Mouse (Mus musculus): ENCODE data around the gene Ptgs1. TPM values are rescaled to one million over a fixed set of nuclear protein-coding genes. Genes with fewer than 3 reads are reported as not detected.

The Ptgs1 gene
- polyA plus RNA-seq, 1 experiment from 2014 or later = 40.4 TPM

DNA sequence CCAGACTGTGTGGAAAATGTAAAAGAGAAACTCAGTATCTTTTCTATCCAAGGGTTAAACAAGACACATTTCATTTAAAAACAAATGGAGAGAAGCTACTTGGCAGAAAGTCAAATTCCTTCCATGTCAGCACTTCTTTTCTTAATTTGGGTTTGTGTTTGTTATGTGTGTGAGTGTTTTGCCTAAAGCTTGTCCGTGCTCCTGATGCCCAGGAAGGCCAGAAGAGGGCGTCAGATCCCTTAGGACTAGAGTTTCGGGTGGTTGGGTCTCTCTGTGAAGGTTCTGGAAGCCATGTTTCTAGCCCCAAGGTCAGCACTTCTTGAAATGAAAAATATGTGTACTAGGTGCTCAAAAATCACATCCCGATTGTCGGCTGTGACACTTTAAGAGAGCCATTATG is 15.8 kb upstream of the Ptgs1 start:
- DNase-seq (ENCODE audit: low read depth, low spot score) (no peak), ATAC-seq (no peak)
- POLR2A ChIA-PET = interaction anchor here (1.1 kb wide), 1 partner anchor 62 kb away, joined by 6 read pairs; no protein-coding TSS in a partner anchor
- CTCF ChIA-PET = interaction anchor here (0.7 to 3.9 kb wide), 24 partner anchors 8 to 231 kb away, joined by 3 to 42 read pairs (median 3); no protein-coding TSS in a partner anchor
- no peaks in the 10 kb centered on the region for H3K27me3 ChIP-seq
- peak; percentile 74 for TF ChIP-seq CTCF (IDR thresholded peaks at IDR 0.05)
- in situ Hi-C loops (cut with MboI; ENCODE audit: low pct_unique_long_range_greater_than_20kb) = loop anchor here (5.0 to 10.0 kb wide), 2 partner anchors 60 to 207 kb away; no protein-coding TSS in a partner anchor

- TF ChIP-seq CTCF (IDR thresholded peaks at IDR 0.05) = no peak
- POLR2A ChIA-PET = no interaction called here
- no peak for ATAC-seq
- no peaks in the 10 kb centered on the region for H3K27me3 ChIP-seq
- CTCF ChIA-PET = interaction anchor here (0.7 to 3.9 kb wide), 9 partner anchors 7 to 232 kb away, joined by 3 to 42 read pairs (median 5); no protein-coding TSS in a partner anchor
- in situ Hi-C loops (cut with MboI; ENCODE audit: low pct_unique_long_range_greater_than_20kb) = loop anchor here (10.0 kb wide), 1 partner anchor 60 kb away; no protein-coding TSS in a partner anchor
- DNase-seq (ENCODE audit: low read depth, low spot score) = no peak
Measured at GRCm38 (mm10) chr2:36215203-36215739, 15.0 kb upstream of the Ptgs1 start.

DNA sequence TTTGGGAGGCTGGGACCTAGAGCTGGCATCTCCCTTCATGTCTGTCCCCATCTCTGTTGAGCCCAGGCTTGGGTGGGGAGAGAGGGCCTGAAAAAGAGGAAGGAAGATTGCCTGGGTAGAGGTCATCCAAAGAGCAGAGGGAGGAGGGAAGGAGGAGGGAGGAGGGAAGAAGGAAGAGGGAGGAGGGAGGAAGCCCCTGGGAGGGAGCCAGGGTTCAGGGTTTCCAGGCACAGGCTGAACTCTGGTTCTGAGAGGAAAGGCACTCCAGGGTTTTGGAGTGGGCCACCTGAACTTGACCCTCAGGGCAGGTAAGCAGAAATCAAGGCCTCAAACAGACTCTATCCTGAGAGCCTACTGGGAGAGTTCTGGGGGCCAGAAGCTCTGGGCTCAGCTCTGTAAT is 13.7 kb upstream of the Ptgs1 start:
- in situ Hi-C loops (cut with MboI; ENCODE audit: low pct_unique_long_range_greater_than_20kb) = loop anchor here (10.0 kb wide), 1 partner anchor 58 kb away; no protein-coding TSS in a partner anchor
- no peak for DNase-seq (ENCODE audit: low read depth, low spot score)
- H3K27me3 ChIP-seq = no peaks in the 10 kb centered on the region
- POLR2A ChIA-PET = interaction anchor here (0.7 to 0.8 kb wide), 2 partner anchors 48 to 50 kb away, joined by 3 to 4 read pairs; no protein-coding TSS in a partner anchor
- CTCF ChIA-PET = interaction anchor here (0.6 to 3.9 kb wide), 7 partner anchors 16 to 233 kb away, joined by 3 to 42 read pairs (median 3); no protein-coding TSS in a partner anchor
- ATAC-seq = no peak
- TF ChIP-seq CTCF (IDR thresholded peaks at IDR 0.05) = no peak

- in situ Hi-C loops (cut with MboI; ENCODE audit: low pct_unique_long_range_greater_than_20kb) = loop anchor here (10.0 kb wide), 1 partner anchor 58 kb away; no protein-coding TSS in a partner anchor
- CTCF ChIA-PET = interaction anchor here (0.6 to 3.9 kb wide), 7 partner anchors 15 to 233 kb away, joined by 3 to 42 read pairs (median 3); no protein-coding TSS in a partner anchor
- no peaks in the 10 kb centered on the region for H3K27me3 ChIP-seq
- ATAC-seq = peak; percentile 32
- POLR2A ChIA-PET = interaction anchor here (0.7 to 0.8 kb wide), 2 partner anchors 48 to 49 kb away, joined by 3 to 4 read pairs; no protein-coding TSS in a partner anchor
- TF ChIP-seq CTCF (IDR thresholded peaks at IDR 0.05) = no peak
- no peak for DNase-seq (ENCODE audit: low read depth, low spot score)
Measured at GRCm38 (mm10) chr2:36216953-36217573, 13.2 kb upstream of the Ptgs1 start.

GRCm38 (mm10) chr2:36217692-36218233 is 12.5 kb upstream of the Ptgs1 start:
- in situ Hi-C loops (cut with MboI; ENCODE audit: low pct_unique_long_range_greater_than_20kb) = loop anchor here (10.0 kb wide), 1 partner anchor 57 kb away; no protein-coding TSS in a partner anchor
- POLR2A ChIA-PET = no interaction called here
- no peak for DNase-seq (ENCODE audit: low read depth, low spot score)
- CTCF ChIA-PET = interaction anchor here (1.0 to 3.9 kb wide), 2 partner anchors 41 to 58 kb away, joined by 3 to 32 read pairs; no protein-coding TSS in a partner anchor
- ATAC-seq = peak; percentile 4
- TF ChIP-seq CTCF (IDR thresholded peaks at IDR 0.05) = no peak
- H3K27me3 ChIP-seq = no peaks in the 10 kb centered on the region

GRCm38 (mm10) chr2:36220106-36220505 is 10.1 kb upstream of the Ptgs1 start:
- POLR2A ChIA-PET = no interaction called here
- no peaks in the 10 kb centered on the region for H3K27me3 ChIP-seq
- DNase-seq (ENCODE audit: low read depth, low spot score) = no peak
- TF ChIP-seq CTCF (IDR thresholded peaks at IDR 0.05) = no peak
- in situ Hi-C loops (cut with MboI; ENCODE audit: low pct_unique_long_range_greater_than_20kb) = no loop called here
- no peak for ATAC-seq
- CTCF ChIA-PET = interaction anchor here (1.3 kb wide), 2 partner anchors 9 to 52 kb away, joined by 3 to 4 read pairs; no protein-coding TSS in a partner anchor

GRCm38 (mm10) chr2:36220891-36221290 is 9.3 kb upstream of the Ptgs1 start:
- DNase-seq (ENCODE audit: low read depth, low spot score) (no peak), ATAC-seq (no peak)
- TF ChIP-seq CTCF (IDR thresholded peaks at IDR 0.05) = no peak
- CTCF ChIA-PET = interaction anchor here (1.3 kb wide), 2 partner anchors 9 to 51 kb away, joined by 3 to 4 read pairs; no protein-coding TSS in a partner anchor
- in situ Hi-C loops (cut with MboI; ENCODE audit: low pct_unique_long_range_greater_than_20kb) = no loop called here
- H3K27me3 ChIP-seq = no peaks in the 10 kb centered on the region
- POLR2A ChIA-PET = no interaction called here

GRCm38 (mm10) chr2:36222168-36222848 is 7.9 kb upstream of the Ptgs1 start:
- ATAC-seq (peak; percentile 38), DNase-seq (ENCODE audit: low read depth, low spot score) (no peak)
- H3K27me3 ChIP-seq = no peaks in the 10 kb centered on the region
- POLR2A ChIA-PET = no interaction called here
- no peak for TF ChIP-seq CTCF (IDR thresholded peaks at IDR 0.05)
- in situ Hi-C loops (cut with MboI; ENCODE audit: low pct_unique_long_range_greater_than_20kb) = no loop called here
- CTCF ChIA-PET = interaction anchor here (1.5 to 1.7 kb wide), 2 partner anchors 8 to 54 kb away, joined by 4 to 9 read pairs; no protein-coding TSS in a partner anchor

DNA sequence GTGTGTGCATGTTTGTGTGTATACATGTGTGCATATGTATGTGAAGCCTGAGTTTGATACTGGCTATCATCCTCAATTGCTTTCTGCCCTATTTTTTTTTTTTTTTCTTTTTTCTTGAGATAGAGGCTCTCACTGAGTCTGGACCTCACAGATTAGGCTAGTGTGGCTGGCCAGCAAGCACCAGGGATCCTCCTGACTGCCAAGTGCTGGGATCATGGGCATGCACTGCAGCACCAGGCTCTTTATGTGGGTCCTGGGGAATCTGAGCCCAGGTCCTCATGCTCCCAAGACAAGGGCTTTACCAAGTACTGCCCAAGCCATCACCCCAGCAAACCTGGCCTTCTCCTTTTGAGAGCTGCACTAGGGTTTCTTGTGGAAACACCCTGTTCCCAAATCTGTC is 6.8 kb upstream of the Ptgs1 start:
- in situ Hi-C loops (cut with MboI; ENCODE audit: low pct_unique_long_range_greater_than_20kb) = no loop called here
- no peaks in the 10 kb centered on the region for H3K27me3 ChIP-seq
- ATAC-seq = no peak
- no peak for TF ChIP-seq CTCF (IDR thresholded peaks at IDR 0.05)
- CTCF ChIA-PET = interaction anchor here (1.3 to 1.5 kb wide), 2 partner anchors 9 to 239 kb away, joined by 4 read pairs; no protein-coding TSS in a partner anchor
- POLR2A ChIA-PET = interaction anchor here (0.6 kb wide), 1 partner anchor 306 kb away, joined by 3 read pairs; no protein-coding TSS in a partner anchor
- DNase-seq (ENCODE audit: low read depth, low spot score) = no peak

DNA sequence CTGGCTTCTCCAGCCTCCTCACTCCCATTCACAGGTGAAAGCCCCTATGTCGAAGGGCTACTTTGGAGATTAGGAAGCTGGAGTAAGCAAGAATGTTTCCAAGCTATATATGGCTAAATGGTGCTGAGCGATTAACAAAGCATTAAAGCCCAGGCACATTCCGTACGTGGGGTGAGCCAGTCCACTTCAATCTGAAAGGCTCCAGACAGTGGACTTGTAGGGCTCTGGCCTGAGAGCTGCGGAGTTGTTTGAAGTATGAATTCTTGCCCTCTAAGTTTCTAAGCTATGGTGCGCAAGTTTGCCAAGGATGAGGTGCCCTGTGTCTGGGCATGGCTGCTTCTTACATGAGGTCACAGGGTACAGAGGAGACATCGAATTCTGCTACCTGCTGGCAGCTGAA is 6.1 kb upstream of the Ptgs1 start:
- ChIA-PET CTCF (interaction anchor here (1.0 to 1.3 kb wide), 2 partner anchors 9 to 240 kb away, joined by 4 to 5 read pairs; no protein-coding TSS in a partner anchor), POLR2A (no interaction called here)
- ATAC-seq (no peak), DNase-seq (ENCODE audit: low read depth, low spot score) (no peak)
- H3K27me3 ChIP-seq = no peaks in the 10 kb centered on the region
- TF ChIP-seq CTCF (IDR thresholded peaks at IDR 0.05) = no peak
- in situ Hi-C loops (cut with MboI; ENCODE audit: low pct_unique_long_range_greater_than_20kb) = no loop called here

Data from Patski (cell line).